Mouse (Mus musculus) ES-E14 (cell line): Measurements from ENCODE around the gene Cxcl2. TPM values are rescaled to one million over a fixed set of nuclear protein-coding genes. Genes with fewer than 3 reads are reported as not detected.

Experiments used
- DNase-seq: peaks from one replicate; pipeline ENCODE4 v3.0.0-alpha.2; 2013; ENCODE audit warnings: low read depth, low spot score
- H3K27ac ChIP-seq: 2 replicates; pipeline ENCODE4 v1.5.1; 2012; ENCODE audit warnings: low read depth, mild to moderate bottlenecking, low read length, moderate library complexity, mixed read lengths; ENCODE audit not compliant: poor library complexity, insufficient read depth, severe bottlenecking
- H3K36me3 ChIP-seq: 2 replicates; pipeline ENCODE4 v1.6.1; 2012; ENCODE audit warnings: mild to moderate bottlenecking, low read length, moderate library complexity, mixed read lengths; ENCODE audit not compliant: control insufficient read depth, poor library complexity, insufficient read depth, severe bottlenecking
- H3K4me1 ChIP-seq, 2 experiments: fragments of 150-350 bp in 1 of 2; sonication (generic) in 1 of 2; 2 replicates each; pipeline ENCODE4 v1.6.1; 2012; ENCODE audit warnings: low read length in 2 of 2, mild to moderate bottlenecking in 1 of 2, mixed read lengths in 1 of 2; ENCODE audit not compliant: control insufficient read depth in 2 of 2, insufficient read depth in 2 of 2, poor library complexity in 1 of 2
- H3K4me3 ChIP-seq, 2 experiments: fragments of 150-350 bp in 1 of 2; sonication (generic) in 1 of 2; 2 replicates each; pipeline ENCODE4 v1.5.1; 2012; ENCODE audit warnings: low read length in 2 of 2, low read depth in 1 of 2, mild to moderate bottlenecking in 1 of 2, mixed read lengths in 1 of 2; ENCODE audit not compliant: insufficient read depth in 1 of 2, poor library complexity in 1 of 2, severe bottlenecking in 1 of 2
- H3K9ac ChIP-seq: 2 replicates; pipeline ENCODE4 v1.6.1; 2012; ENCODE audit warnings: low read depth, mild to moderate bottlenecking, low read length, mixed read lengths; ENCODE audit not compliant: poor library complexity, insufficient read depth, severe bottlenecking
- H3K9me3 ChIP-seq: fragments of 150-350 bp; sonication (generic); 2 replicates; pipeline ENCODE4 v1.6.1; 2012; ENCODE audit warnings: low read depth, mild to moderate bottlenecking, low read length; ENCODE audit not compliant: control insufficient read depth, insufficient read depth
- CHD2 ChIP-seq: IDR thresholded peaks from 2 replicates; pipeline ENCODE4 v1.6.1; 2014; ENCODE audit warnings: mild to moderate bottlenecking, low read depth, low read length, inconsistent platforms
- HCFC1 ChIP-seq: IDR thresholded peaks from 2 replicates; pipeline ENCODE4 v1.6.1; 2012; ENCODE audit warnings: low read length, inconsistent platforms, borderline replicate concordance; ENCODE audit not compliant: insufficient read depth
- MAFK ChIP-seq: IDR thresholded peaks from 2 replicates; pipeline ENCODE4 v1.6.1; 2014; ENCODE audit warnings: mild to moderate bottlenecking, low read depth, low read length, inconsistent platforms; ENCODE audit not compliant: insufficient read depth
- ZC3H11A ChIP-seq: IDR thresholded peaks from 2 replicates; pipeline ENCODE4 v1.6.1; 2012; ENCODE audit warnings: low read depth, mild to moderate bottlenecking, inconsistent platforms, low read length, borderline replicate concordance
- ZNF384 ChIP-seq: IDR thresholded peaks from 2 replicates; pipeline ENCODE4 v1.6.1; 2012; ENCODE audit warnings: low read depth, low read length, inconsistent platforms
- in situ Hi-C, 2 experiments: fragments of 600-800 bp; cut with MboI; formaldehyde crosslinking; loops; one replicate each; pipeline ENCODE4 v1.15.1; 2025; ENCODE audit warnings: low sequenced_read_pairs in 2 of 2, inconsistent platforms in 1 of 2; ENCODE audit not compliant: unreplicated experiment in 2 of 2
- total RNA-seq: library from RNA; depleted of rRNA; stranded (reverse); fragments of 300-350 nt; gene quantifications from 2 replicates; pipeline ENCODE4 v1.2.3, GENCODE M21; 2012

Gene Cxcl2
- total RNA-seq, 1 experiment, result not detected

DNA sequence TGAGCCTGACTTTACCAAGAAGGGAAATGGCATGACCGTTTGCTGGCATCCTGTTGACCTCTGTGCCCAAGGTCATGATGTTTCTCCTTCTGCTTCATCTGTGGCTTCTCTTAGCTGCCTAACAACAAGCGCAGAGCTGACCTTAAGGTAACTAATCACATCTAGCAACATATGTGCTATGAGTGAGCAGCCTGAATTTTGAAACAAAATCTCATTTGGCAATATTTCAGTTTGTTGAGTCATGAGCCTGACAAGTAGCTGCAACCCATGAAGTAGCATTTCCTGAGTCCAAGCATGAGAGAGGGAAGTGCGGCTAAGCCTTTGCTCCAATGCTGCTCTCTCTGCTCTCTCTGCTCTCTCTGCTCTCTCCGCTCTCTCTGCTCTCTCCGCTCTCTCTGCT is 22.0 kb upstream of the Cxcl2 start:
- DNase-seq, result no peak
- H3K9me3 ChIP-seq, result no peaks in the 10 kb centered on the region
- H3K9ac ChIP-seq, result no peak overlapping the region
- H3K27ac ChIP-seq, result no peak overlapping the region
- H3K36me3 ChIP-seq, result no peaks in the 10 kb centered on the region
- TF ChIP-seq ZC3H11A (no peak), MAFK (no peak), CHD2 (no peak)
- no peak overlapping the region for H3K4me3 ChIP-seq
- in situ Hi-C loops, result no loop called here
- no peaks in the 10 kb centered on the region for H3K4me1 ChIP-seq

DNA sequence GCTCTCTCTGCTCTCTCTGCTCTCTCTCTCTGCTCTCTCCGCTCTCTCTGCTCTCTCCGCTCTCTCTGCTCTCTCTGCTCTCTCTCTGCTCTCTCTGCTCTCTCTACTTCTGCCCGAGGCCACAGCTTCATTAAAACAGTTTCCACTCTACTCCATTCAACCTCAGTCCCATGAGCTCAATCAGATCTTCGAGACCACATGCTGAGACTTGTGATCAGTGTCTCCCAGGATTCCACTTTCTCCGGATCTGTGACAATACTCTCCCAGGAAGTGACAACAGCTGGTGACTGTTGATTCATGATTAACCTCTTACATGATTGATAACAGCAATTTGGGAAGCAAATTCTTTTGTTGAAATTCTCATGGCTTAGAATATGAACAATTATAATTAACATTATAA is 21.5 kb upstream of the Cxcl2 start:
- in situ Hi-C loops, result no loop called here
- H3K9me3 ChIP-seq, result no peaks in the 10 kb centered on the region
- no peak overlapping the region for H3K4me3 ChIP-seq
- H3K27ac ChIP-seq, result no peak overlapping the region
- DNase-seq, result no peak
- no peaks in the 10 kb centered on the region for H3K4me1 ChIP-seq
- H3K9ac ChIP-seq, result no peak overlapping the region
- TF ChIP-seq ZC3H11A (no peak), CHD2 (no peak), ZNF384 (no peak), HCFC1 (no peak), MAFK (no peak)
- H3K36me3 ChIP-seq, result no peaks in the 10 kb centered on the region

DNA sequence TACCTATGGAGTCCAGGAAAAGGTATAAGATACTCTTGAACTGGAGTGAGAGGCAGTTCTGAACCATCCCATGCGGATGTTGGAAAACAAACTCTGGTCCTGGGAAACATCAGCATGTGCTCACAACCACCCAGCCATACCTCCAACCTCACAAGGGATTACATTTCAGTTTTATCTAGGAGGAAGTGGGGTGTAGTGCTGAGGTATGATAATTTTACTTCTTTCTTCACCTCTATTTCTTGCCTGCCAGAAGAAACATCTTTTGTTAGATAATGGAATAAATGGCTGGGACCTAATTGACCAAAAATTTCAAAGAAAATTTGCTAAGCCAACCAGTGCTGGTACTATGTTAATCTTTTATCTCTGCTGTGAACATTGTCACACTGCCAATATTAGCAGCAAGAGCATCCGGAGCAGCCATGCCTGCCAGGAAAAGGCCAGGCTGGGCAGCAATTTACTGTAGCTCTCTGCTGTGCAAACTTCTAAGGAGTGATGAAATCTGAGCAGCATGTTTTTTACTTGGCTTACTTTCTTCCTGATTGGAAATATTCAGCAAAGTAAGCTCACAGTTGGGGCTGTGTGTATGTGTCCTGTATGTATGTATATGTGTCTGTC is 18.9 kb upstream of the Cxcl2 start:
- no peak overlapping the region for H3K27ac ChIP-seq
- TF ChIP-seq ZNF384 (no peak), CHD2 (no peak), MAFK (no peak), HCFC1 (no peak), ZC3H11A (no peak)
- H3K4me3 ChIP-seq, result no peak overlapping the region
- in situ Hi-C loops, result no loop called here
- H3K9me3 ChIP-seq, result no peaks in the 10 kb centered on the region
- no peak for DNase-seq
- no peaks in the 10 kb centered on the region for H3K36me3 ChIP-seq
- no peak overlapping the region for H3K9ac ChIP-seq
- H3K4me1 ChIP-seq, result no peaks in the 10 kb centered on the region

DNA sequence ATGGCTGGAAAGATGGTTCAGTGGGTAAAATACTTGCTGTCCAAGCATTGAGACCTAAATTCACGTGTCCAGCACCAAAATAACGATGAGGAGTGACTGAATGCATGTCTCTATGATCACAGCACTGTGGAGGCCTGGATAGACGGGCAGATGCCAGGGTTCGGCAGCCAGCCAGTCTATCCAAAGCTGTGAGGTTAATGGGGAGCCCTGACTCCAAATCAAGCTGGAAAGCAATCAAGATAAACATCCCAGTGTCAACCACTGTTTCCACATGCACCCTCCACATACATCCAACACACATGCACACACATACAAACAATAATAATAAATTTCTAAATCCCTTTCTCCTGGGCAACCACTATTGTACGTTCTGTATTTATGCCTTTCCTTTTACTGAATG is 15.0 kb upstream of the Cxcl2 start:
- no peaks in the 10 kb centered on the region for H3K36me3 ChIP-seq
- DNase-seq, result no peak
- in situ Hi-C loops, result no loop called here
- H3K27ac ChIP-seq, result no peak overlapping the region
- TF ChIP-seq MAFK (no peak), ZC3H11A (no peak), CHD2 (no peak), HCFC1 (no peak), ZNF384 (no peak)
- no peaks in the 10 kb centered on the region for H3K9me3 ChIP-seq
- H3K4me3 ChIP-seq, result no peak overlapping the region
- no peak overlapping the region for H3K9ac ChIP-seq
- H3K4me1 ChIP-seq, result 0 out of 4 replicates have a peak, but pooled peaks cover 0 to 2% of the 10 kb centered on the region in 2 experiments
